Mouse (Mus musculus) ES-E14 (cell line): Measurements from ENCODE around the gene Avp.

Source experiments
- CHD2 ChIP-seq: IDR thresholded peaks from 2 replicates; pipeline ENCODE4 v1.6.1; 2014; ENCODE audit warnings: mild to moderate bottlenecking, low read depth, low read length, inconsistent platforms
- HCFC1 ChIP-seq: IDR thresholded peaks from 2 replicates; pipeline ENCODE4 v1.6.1; 2012; ENCODE audit warnings: low read length, inconsistent platforms, borderline replicate concordance; ENCODE audit not compliant: insufficient read depth
- MAFK ChIP-seq: IDR thresholded peaks from 2 replicates; pipeline ENCODE4 v1.6.1; 2014; ENCODE audit warnings: mild to moderate bottlenecking, low read depth, low read length, inconsistent platforms; ENCODE audit not compliant: insufficient read depth
- ZC3H11A ChIP-seq: IDR thresholded peaks from 2 replicates; pipeline ENCODE4 v1.6.1; 2012; ENCODE audit warnings: low read depth, mild to moderate bottlenecking, inconsistent platforms, low read length, borderline replicate concordance
- ZNF384 ChIP-seq: IDR thresholded peaks from 2 replicates; pipeline ENCODE4 v1.6.1; 2012; ENCODE audit warnings: low read depth, low read length, inconsistent platforms

DNA sequence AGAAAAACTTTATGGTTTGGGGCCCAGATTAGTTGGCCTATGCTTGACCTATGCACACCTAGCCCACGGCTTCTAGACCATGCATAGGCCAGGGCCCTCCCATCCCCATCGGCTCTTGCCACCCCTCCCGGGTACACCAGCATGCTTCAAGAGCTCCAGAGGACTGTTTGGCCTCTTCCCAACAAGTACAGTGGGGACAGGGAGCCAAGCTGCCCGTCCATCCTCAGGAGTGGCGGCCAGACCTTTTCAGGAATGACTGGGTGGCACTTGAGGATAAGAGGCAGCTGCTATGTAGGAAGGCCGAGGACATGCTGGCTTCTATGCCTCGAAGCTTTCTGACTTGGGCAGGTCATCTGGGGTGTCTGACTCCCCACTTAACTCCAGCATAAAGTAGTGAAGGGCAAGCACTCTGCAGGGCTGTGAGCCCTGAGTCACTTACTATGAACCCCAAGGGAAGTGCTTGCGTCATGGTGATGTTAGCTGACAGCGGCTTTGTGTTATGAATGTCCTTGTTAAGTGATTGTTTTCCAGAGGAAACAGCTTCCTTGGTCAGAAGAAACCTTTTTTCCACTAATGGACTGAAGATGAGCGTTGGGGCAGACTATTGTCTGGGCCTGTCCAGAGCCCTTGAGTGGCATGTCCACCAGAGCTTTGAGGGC lies 1.7 kb upstream of the Avp start:
- TF ChIP-seq CHD2 = no peak
- TF ChIP-seq MAFK = no peak
- TF ChIP-seq ZC3H11A = no peak
- no peak for TF ChIP-seq HCFC1
- TF ChIP-seq ZNF384 = no peak
